Mouse (Mus musculus): ENCODE measurements around the gene Rnf39. TPM values are rescaled to one million over a fixed set of nuclear protein-coding genes. Genes with fewer than 3 reads are reported as not detected.
"Not testable (repeated sequence)": the region's sequence is repeated elsewhere in the genome, so short reads cannot be mapped to it uniquely, and the experiment has no call there.

Gene Rnf39
- polyA plus RNA-seq, 1 experiment, result 4.7 TPM

- WGBS, result 69% methylated on average over 3 of the region's 3 CpGs
- DNase-seq (ENCODE audit: low read depth, low spot score), result no peak
Observed at GRCm38 (mm10) chr17:36972791-36973190, 30.1 kb downstream of the Rnf39 start.

- 57% methylated on average over 8 of the region's 8 CpGs for WGBS
- no peak for DNase-seq (ENCODE audit: low read depth, low spot score)
Observed at GRCm38 (mm10) chr17:36973271-36973787, 30.6 kb downstream of the Rnf39 start.

GRCm38 (mm10) chr17:36981221-36981813, 38.6 kb downstream of the Rnf39 start, which contains the start of gene 2410137M14Rik:
2410137M14Rik (minus strand) TSS chr17:36981237.
- DNase-seq (ENCODE audit: low read depth, low spot score), result no peak
- WGBS, result 9% methylated on average over 18 of the region's 18 CpGs

- WGBS, result 25% methylated on average over 4 of the region's 4 CpGs
- DNase-seq (ENCODE audit: low read depth, low spot score), result no peak
Observed at GRCm38 (mm10) chr17:36981845-36982244, 39.1 kb downstream of the Rnf39 start.

GRCm38 (mm10) chr17:36982253-36983155, 39.8 kb downstream of the Rnf39 start:
- DNase-seq (ENCODE audit: low read depth, low spot score), result no peak
- WGBS, result 63% methylated on average over 5 of the region's 5 CpGs

- no peak for DNase-seq (ENCODE audit: low read depth, low spot score)
- WGBS, result 12% methylated on average over 24 of the region's 24 CpGs
Observed at GRCm38 (mm10) chr17:36988475-36988874, 45.8 kb downstream of the Rnf39 start.

GRCm38 (mm10) chr17:36989437-36989836, 46.7 kb downstream of the Rnf39 start, which contains the start of gene H2-M5:
H2-M5 (minus strand) TSS chr17:36989537.
- no peak for DNase-seq (ENCODE audit: low read depth, low spot score)
- 45% methylated on average over 5 of the region's 5 CpGs for WGBS

GRCm38 (mm10) chr17:36990630-36991029, 47.9 kb downstream of the Rnf39 start:
- 84% methylated on average over 6 of the region's 6 CpGs for WGBS
- not testable (repeated sequence) for DNase-seq (ENCODE audit: low read depth, low spot score)

GRCm38 (mm10) chr17:36992336-36993104, 49.8 kb downstream of the Rnf39 start:
- 41% methylated on average over 3 of the region's 3 CpGs for WGBS
- no peak for DNase-seq (ENCODE audit: low read depth, low spot score)

- DNase-seq (ENCODE audit: low read depth, low spot score), result no peak
- WGBS, result 90% methylated on average over 4 of the region's 4 CpGs
Observed at GRCm38 (mm10) chr17:36993770-36994325, 51.1 kb downstream of the Rnf39 start.

GRCm38 (mm10) chr17:36994528-36994927, 51.8 kb downstream of the Rnf39 start:
- WGBS, result 79% methylated on average over 2 of the region's 2 CpGs
- DNase-seq (ENCODE audit: low read depth, low spot score), result no peak

- 41% methylated on average over 3 of the region's 3 CpGs for WGBS
- DNase-seq (ENCODE audit: low read depth, low spot score), result no peak
Observed at GRCm38 (mm10) chr17:36995448-36995847, 52.7 kb downstream of the Rnf39 start.

GRCm38 (mm10) chr17:36997033-36997735, 54.5 kb downstream of the Rnf39 start:
- peak; percentile 59 for DNase-seq (ENCODE audit: low read depth, low spot score)
- 16% methylated on average over 7 of the region's 7 CpGs for WGBS

Other genes starting within 250 kb of the Rnf39 start
- not detected in 2 replicates for gene H2-M10.5, start 170.0 kb upstream of the Rnf39 start, polyA plus RNA-seq (2012; rRNA removed)
- gene H2-M10.6, start 130.7 kb upstream of the Rnf39 start, polyA plus RNA-seq (2012; rRNA removed), result not detected in 2 replicates
- 36.3 and 48.6 TPM in 2 replicates for gene Trim26, start 105.8 kb upstream of the Rnf39 start, polyA plus RNA-seq (2012; rRNA removed)
- gene Trim15, start 75.7 kb upstream of the Rnf39 start, polyA plus RNA-seq (2012; rRNA removed), result 49.0 and 59.4 TPM in 2 replicates
- gene Trim10, start 73.3 kb upstream of the Rnf39 start, polyA plus RNA-seq (2012; rRNA removed), result 0.12 and 0.24 TPM in 2 replicates
- 65.2 and 73.9 TPM in 2 replicates for gene Trim40, start 52.8 kb upstream of the Rnf39 start, polyA plus RNA-seq (2012; rRNA removed)
- 45.9 and 70.6 TPM in 2 replicates for gene Trim31, start 44.8 kb upstream of the Rnf39 start, polyA plus RNA-seq (2012; rRNA removed)
- 46.0 and 54.1 TPM in 2 replicates for gene Ppp1r11, start 8.8 kb downstream of the Rnf39 start, polyA plus RNA-seq (2012; rRNA removed)
- 36.9 and 49.6 TPM in 2 replicates for gene Znrd1, start 15.6 kb downstream of the Rnf39 start, polyA plus RNA-seq (2012; rRNA removed)
- gene Znrd1as, start 15.7 kb downstream of the Rnf39 start, polyA plus RNA-seq (2012; rRNA removed), result 1.2 and 2.2 TPM in 2 replicates
- not detected in 2 replicates for gene 2410137M14Rik, start 38.3 kb downstream of the Rnf39 start, polyA plus RNA-seq (2012; rRNA removed)
- gene H2-M5, start 46.6 kb downstream of the Rnf39 start, polyA plus RNA-seq (2012; rRNA removed), result 0.14 TPM in 1 of 2 replicates, not detected in the other
- gene Zfp57, start 58.2 kb downstream of the Rnf39 start, polyA plus RNA-seq (2012; rRNA removed), result 1.4 and 2.6 TPM in 2 replicates
- not detected in 2 replicates for gene Mog, start 80.5 kb downstream of the Rnf39 start, polyA plus RNA-seq (2012; rRNA removed)
- 8.1 and 11.3 TPM in 2 replicates for gene Gabbr1, start 103.0 kb downstream of the Rnf39 start, polyA plus RNA-seq (2012; rRNA removed)
- gene Olfr90, start 145.6 kb downstream of the Rnf39 start, polyA plus RNA-seq (2012; rRNA removed), result not detected in 2 replicates
- not detected in 2 replicates for gene Olfr91, start 155.4 kb downstream of the Rnf39 start, polyA plus RNA-seq (2012; rRNA removed)
- gene Olfr92, start 177.2 kb downstream of the Rnf39 start, polyA plus RNA-seq (2012; rRNA removed), result not detected in 2 replicates
- not detected in 2 replicates for gene Olfr93, start 218.6 kb downstream of the Rnf39 start, polyA plus RNA-seq (2012; rRNA removed)